Mouse (Mus musculus) liver, embryonic 16.5 days (tissue): ENCODE measurements around the gene Sox10. TPM values are rescaled to one million over a fixed set of nuclear protein-coding genes. Genes with fewer than 3 reads are reported as not detected.

Experiments used
- ATAC-seq: fragments of 200-750 bp; cut with Nextera tagmentation; 2 replicates; pipeline ENCODE4 v1.8.0; 2017; ENCODE audit warnings: low read depth, mild to moderate bottlenecking, moderate number of reproducible peaks, moderate library complexity
- H3K27ac ChIP-seq: fragments of 300-500 bp; sonication (generic); 2 replicates; pipeline ENCODE4 v1.5.1; 2014; ENCODE audit warnings: mild to moderate bottlenecking, low read length
- H3K27me3 ChIP-seq: fragments of 300-500 bp; sonication (generic); 2 replicates; pipeline ENCODE4 v1.6.1; 2014; ENCODE audit warnings: low read depth, low read length, mixed read lengths; ENCODE audit not compliant: control insufficient read depth, insufficient read depth
- H3K36me3 ChIP-seq: fragments of 300-500 bp; sonication (generic); 2 replicates; pipeline ENCODE4 v1.6.1; 2014; ENCODE audit warnings: mild to moderate bottlenecking; ENCODE audit not compliant: control insufficient read depth, insufficient read depth
- H3K4me1 ChIP-seq: fragments of 300-500 bp; sonication (generic); 2 replicates; pipeline ENCODE4 v1.6.1; 2014; ENCODE audit warnings: low read depth, low read length, mixed read lengths; ENCODE audit not compliant: control insufficient read depth
- H3K4me2 ChIP-seq: fragments of 300-500 bp; sonication (generic); 2 replicates; pipeline ENCODE4 v1.6.1; 2014; ENCODE audit warnings: low read depth, low read length, mixed read lengths
- H3K4me3 ChIP-seq: fragments of 300-500 bp; sonication (generic); 2 replicates; pipeline ENCODE4 v1.5.1; 2014; ENCODE audit warnings: low read depth, mild to moderate bottlenecking, low read length
- H3K9ac ChIP-seq: fragments of 300-500 bp; sonication (generic); 2 replicates; pipeline ENCODE4 v1.6.1; 2014; ENCODE audit warnings: low read depth, low read length
- H3K9me3 ChIP-seq: fragments of 300-500 bp; sonication (generic); replicated peaks from 2 replicates; pipeline ENCODE4 v1.6.1; 2016; ENCODE audit warnings: low read length; ENCODE audit not compliant: control insufficient read depth
- WGBS: fragments of 180-500 bp; shearing (Covaris S2); extraction: QIAGEN DNeasy Blood & Tissue Kit; methylation state at CpG from one replicate; pipeline ENCODE4 v1.1.7; 2014; ENCODE audit not compliant: insufficient replicate concordance; 5-methylcytosine and 5-hydroxymethylcytosine counted together
- polyA plus RNA-seq: library from polyadenylated mRNA; unstranded; fragments of >200 nt; fragmentation: Nextera tagmentation; extraction: Ambion mirVana; gene quantifications from 2 replicates; pipeline ENCODE4 v1.2.1, GENCODE M21; 2015

Gene Sox10
- polyA plus RNA-seq, 1 experiment from 2014 or later, result 0.13 TPM

- Histone ChIP-seq H3K4me1 (peaks cover 13% of the 10 kb centered on the region), H3K27me3 (no peaks in the 10 kb centered on the region), H3K4me3 (no peak overlapping the region), H3K9me3 (no peaks in the 10 kb centered on the region), H3K36me3 (peaks cover 20% of the 10 kb centered on the region), H3K4me2 (no peak overlapping the region), H3K27ac (no peak overlapping the region), H3K9ac (no peak overlapping the region)
- WGBS, result 80% methylated on average over 7 of the region's 7 CpGs
- ATAC-seq, result no peak
Observed at GRCm38 (mm10) chr15:79145522-79145921, 19.5 kb downstream of the Sox10 start.

GRCm38 (mm10) chr15:79144021-79144420 is 21.0 kb downstream of the Sox10 start:
- 66% methylated on average over 8 of the region's 8 CpGs for WGBS
- peaks cover 20% of the 10 kb centered on the region for H3K36me3 ChIP-seq
- H3K27ac ChIP-seq, result no peak overlapping the region
- H3K4me1 ChIP-seq, result peaks cover 15% of the 10 kb centered on the region
- no peaks in the 10 kb centered on the region for H3K27me3 ChIP-seq
- no peaks in the 10 kb centered on the region for H3K9me3 ChIP-seq
- H3K9ac ChIP-seq, result no peak overlapping the region
- H3K4me3 ChIP-seq, result no peak overlapping the region
- no peak for ATAC-seq
- no peak overlapping the region for H3K4me2 ChIP-seq

GRCm38 (mm10) chr15:79143316-79143715 is 21.7 kb downstream of the Sox10 start:
- H3K4me3 ChIP-seq, result no peak overlapping the region
- H3K27me3 ChIP-seq, result no peaks in the 10 kb centered on the region
- WGBS, result 77% methylated on average over 12 of the region's 12 CpGs
- no peak overlapping the region for H3K4me2 ChIP-seq
- H3K27ac ChIP-seq, result no peak overlapping the region
- no peak for ATAC-seq
- peaks cover 20% of the 10 kb centered on the region for H3K36me3 ChIP-seq
- no peaks in the 10 kb centered on the region for H3K9me3 ChIP-seq
- peaks cover 15% of the 10 kb centered on the region for H3K4me1 ChIP-seq
- H3K9ac ChIP-seq, result no peak overlapping the region

GRCm38 (mm10) chr15:79141566-79141917 is 23.5 kb downstream of the Sox10 start:
- H3K4me2 ChIP-seq, result peak overlapping the region; percentile 88
- under 1% methylated on average over 7 of the region's 7 CpGs for WGBS
- peak; percentile 47 for ATAC-seq
- H3K36me3 ChIP-seq, result peaks cover 7% of the 10 kb centered on the region; the same call in 1 of the 2 replicates
- H3K9me3 ChIP-seq, result no peaks in the 10 kb centered on the region
- H3K27me3 ChIP-seq, result no peaks in the 10 kb centered on the region
- peak overlapping the region; percentile 73 for H3K9ac ChIP-seq
- H3K4me1 ChIP-seq, result peaks cover 15% of the 10 kb centered on the region
- peak overlapping the region; percentile 70 for H3K4me3 ChIP-seq
- peak overlapping the region; percentile 31; the same call in 1 of the 2 replicates for H3K27ac ChIP-seq

GRCm38 (mm10) chr15:79140866-79141565 is 24.0 kb downstream of the Sox10 start, which contains the start of the genes Polr2f and 1700088E04Rik:
Gene Polr2f (plus strand): TSS chr15:79141009.
Gene 1700088E04Rik (minus strand): TSS chr15:79141253.
- ATAC-seq, result peak; percentile 93
- no peaks in the 10 kb centered on the region for H3K27me3 ChIP-seq
- H3K9ac ChIP-seq, result peak within 1 kb of the TSS; percentile 73
- H3K9me3 ChIP-seq, result no peaks in the 10 kb centered on the region
- H3K27ac ChIP-seq, result peak within 1 kb of the TSS; percentile 31; the same call in 1 of the 2 replicates
- H3K4me1 ChIP-seq, result peaks cover 15% of the 10 kb centered on the region
- H3K36me3 ChIP-seq, result peaks cover 6% of the 10 kb centered on the region; the same call in 1 of the 2 replicates
- H3K4me3 ChIP-seq, result peak within 1 kb of the TSS; percentile 70
- H3K4me2 ChIP-seq, result peak within 1 kb of the TSS; percentile 88
- under 1% methylated on average over 57 of the region's 57 CpGs for WGBS

GRCm38 (mm10) chr15:79139640-79140039 is 25.4 kb downstream of the Sox10 start:
- no peak overlapping the region for H3K9ac ChIP-seq
- no peak for ATAC-seq
- no peaks in the 10 kb centered on the region for H3K9me3 ChIP-seq
- H3K4me2 ChIP-seq, result no peak overlapping the region
- H3K36me3 ChIP-seq, result no peaks in the 10 kb centered on the region
- peaks cover 15% of the 10 kb centered on the region for H3K4me1 ChIP-seq
- 46% methylated on average over 10 of the region's 10 CpGs for WGBS
- no peak overlapping the region for H3K4me3 ChIP-seq
- H3K27me3 ChIP-seq, result no peaks in the 10 kb centered on the region
- H3K27ac ChIP-seq, result no peak overlapping the region

GRCm38 (mm10) chr15:79135783-79136575 is 29.1 kb downstream of the Sox10 start:
- no peaks in the 10 kb centered on the region for H3K36me3 ChIP-seq
- H3K9me3 ChIP-seq, result no peaks in the 10 kb centered on the region
- no peak overlapping the region for H3K4me3 ChIP-seq
- H3K27me3 ChIP-seq, result no peaks in the 10 kb centered on the region
- no peak for ATAC-seq
- H3K4me2 ChIP-seq, result no peak overlapping the region
- no peak overlapping the region for H3K27ac ChIP-seq
- H3K4me1 ChIP-seq, result peaks cover 6% of the 10 kb centered on the region
- 61% methylated on average over 11 of the region's 11 CpGs for WGBS
- no peak overlapping the region for H3K9ac ChIP-seq

- Histone ChIP-seq H3K27ac (no peak overlapping the region), H3K4me2 (no peak overlapping the region), H3K9ac (no peak overlapping the region), H3K4me1 (no peaks in the 10 kb centered on the region), H3K4me3 (no peak overlapping the region), H3K36me3 (no peaks in the 10 kb centered on the region), H3K27me3 (no peaks in the 10 kb centered on the region), H3K9me3 (no peaks in the 10 kb centered on the region)
- ATAC-seq, result no peak
- WGBS, result 64% methylated on average over 9 of the region's 9 CpGs
Observed at GRCm38 (mm10) chr15:79135332-79135731, 29.7 kb downstream of the Sox10 start.
